Mouse (Mus musculus) cerebral cortex, adult 2 months (tissue): ENCODE measurements around the gene Morn1.

Experiments
- WGBS: fragments of 180-500 bp; shearing (Covaris S2); methylation state at CpG from one replicate; pipeline ENCODE4 v1.1.7; 2018; 5-methylcytosine and 5-hydroxymethylcytosine counted together

The Morn1 gene

GRCm38 (mm10) chr4:155078808-155079207 is 7.6 kb upstream of the Morn1 start:
- WGBS = 56% methylated on average over 10 of the region's 10 CpGs

DNA sequence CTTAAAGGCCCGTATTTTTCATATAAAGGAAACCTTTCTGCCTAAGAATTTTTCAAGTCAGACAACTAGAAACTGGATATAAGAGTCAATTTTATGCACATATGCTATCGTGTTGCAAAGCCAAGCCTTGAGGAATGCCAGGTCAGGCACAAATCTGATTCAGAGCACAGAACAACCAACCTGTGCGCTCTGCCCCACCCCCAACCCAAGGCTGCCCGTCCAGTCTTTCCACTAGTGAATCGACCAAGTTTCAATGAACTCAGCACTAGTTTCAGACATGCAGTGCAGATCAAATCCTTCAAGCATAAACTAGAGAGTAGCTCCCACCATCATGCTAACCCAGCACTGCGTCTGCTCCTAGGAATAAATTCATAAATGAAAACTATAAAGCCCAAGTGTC is 6.7 kb upstream of the Morn1 start:
- 88% methylated on average over 6 of the region's 6 CpGs for WGBS

GRCm38 (mm10) chr4:155083553-155083952 is 2.8 kb upstream of the Morn1 start:
- WGBS = 83% methylated on average over 4 of the region's 4 CpGs

DNA sequence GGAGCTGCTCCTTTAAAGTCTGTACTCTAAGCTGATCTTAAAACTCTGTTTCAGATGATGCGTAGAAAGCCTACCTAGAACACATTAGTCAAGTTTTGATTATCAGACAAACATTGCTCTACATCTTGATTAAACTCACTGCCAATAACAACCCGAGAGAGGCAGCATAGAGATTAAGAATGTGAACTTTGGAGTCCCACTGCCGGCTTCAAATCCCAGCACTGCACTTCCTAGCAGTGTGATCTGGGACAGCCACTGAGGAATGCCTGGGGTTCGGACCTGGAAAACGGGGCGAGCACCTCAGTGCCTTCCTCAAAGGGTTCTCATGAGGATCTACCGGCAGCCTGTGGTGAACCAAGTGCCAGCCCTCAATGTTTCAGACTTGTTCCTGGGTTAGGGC is 2.0 kb upstream of the Morn1 start:
- WGBS = 84% methylated on average over 7 of the region's 7 CpGs

- 6% methylated on average over 35 of the region's 35 CpGs for WGBS
These were observed 920 bp upstream of the Morn1 start for GRCm38 (mm10) chr4:155085206-155086107.

GRCm38 (mm10) chr4:155089241-155089640 is 2.9 kb downstream of the Morn1 start:
- 92% methylated on average over 5 of the region's 5 CpGs for WGBS

- 96% methylated on average over 4 of the region's 4 CpGs for WGBS
These were observed 3.8 kb downstream of the Morn1 start for GRCm38 (mm10) chr4:155090147-155090546.

DNA sequence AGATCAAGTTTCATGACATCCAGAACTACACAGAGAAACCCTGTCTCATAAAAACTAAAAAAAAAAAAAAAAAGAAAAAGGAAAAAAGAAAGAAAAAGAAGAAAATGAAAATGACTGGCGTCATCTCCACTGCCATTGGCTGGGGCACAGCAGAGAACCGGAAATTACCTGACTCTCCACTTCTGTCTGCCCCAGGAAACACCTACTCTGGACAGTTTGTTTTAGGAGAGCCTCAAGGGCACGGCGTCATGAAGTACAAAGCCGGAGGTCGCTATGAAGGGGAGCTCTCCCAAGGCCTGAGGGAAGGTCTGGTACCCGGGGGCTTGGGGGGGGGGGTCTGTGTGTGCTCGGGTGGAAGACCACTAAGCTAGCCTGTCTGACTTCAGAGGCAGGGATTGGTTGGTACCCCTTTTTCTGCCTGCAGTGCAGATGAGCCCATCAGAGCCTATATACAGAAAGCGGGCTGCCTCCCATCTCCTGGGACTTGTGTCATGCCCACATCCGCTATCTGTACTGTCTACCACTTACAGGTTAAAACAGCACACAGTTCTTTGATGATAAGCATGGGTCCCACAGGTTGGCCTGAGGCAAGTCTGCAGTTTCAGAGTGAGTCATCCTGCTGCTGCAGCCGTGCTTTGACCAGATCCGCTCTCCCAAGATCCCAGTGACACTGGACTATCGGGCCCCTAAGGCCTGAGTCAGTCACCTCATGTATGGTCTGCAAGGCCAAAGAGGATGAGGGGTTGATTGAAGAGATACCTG is 4.5 kb downstream of the Morn1 start:
- WGBS = 91% methylated on average over 13 of the region's 13 CpGs

DNA sequence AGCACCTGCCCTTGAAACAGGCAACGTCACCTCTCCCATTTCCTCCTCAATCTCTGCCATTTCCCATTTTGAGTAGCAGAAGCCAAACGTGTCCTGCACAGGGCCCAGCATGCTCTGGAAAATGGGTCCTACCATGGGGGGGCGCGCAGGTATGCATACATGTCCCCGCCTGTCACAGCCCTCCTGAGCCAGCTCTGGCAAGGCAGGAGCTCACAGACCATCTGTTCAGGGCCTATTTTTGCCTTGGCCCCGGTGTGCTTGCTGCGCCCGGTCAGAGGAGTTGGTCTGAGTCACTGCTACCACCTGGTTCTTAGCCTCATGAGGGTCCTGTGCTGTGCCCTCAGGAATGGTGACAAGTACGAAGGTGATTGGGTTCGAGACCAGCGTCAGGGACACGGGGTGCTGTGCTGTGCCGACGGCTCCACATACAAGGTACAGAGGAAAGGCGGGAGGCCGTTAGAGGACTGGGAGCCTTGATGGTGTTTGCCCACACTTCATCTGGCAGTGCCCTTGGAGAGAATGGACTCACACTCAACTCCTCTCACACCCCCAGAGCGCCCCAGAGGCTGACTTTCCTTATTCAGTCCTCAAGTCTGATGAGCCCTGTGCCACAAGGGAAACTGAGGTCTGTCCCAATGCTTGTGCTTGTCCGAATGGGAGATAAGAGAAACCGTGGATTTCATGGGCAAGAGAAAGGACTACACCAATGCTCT is 6.5 kb downstream of the Morn1 start:
- 80% methylated on average over 19 of the region's 19 CpGs for WGBS

DNA sequence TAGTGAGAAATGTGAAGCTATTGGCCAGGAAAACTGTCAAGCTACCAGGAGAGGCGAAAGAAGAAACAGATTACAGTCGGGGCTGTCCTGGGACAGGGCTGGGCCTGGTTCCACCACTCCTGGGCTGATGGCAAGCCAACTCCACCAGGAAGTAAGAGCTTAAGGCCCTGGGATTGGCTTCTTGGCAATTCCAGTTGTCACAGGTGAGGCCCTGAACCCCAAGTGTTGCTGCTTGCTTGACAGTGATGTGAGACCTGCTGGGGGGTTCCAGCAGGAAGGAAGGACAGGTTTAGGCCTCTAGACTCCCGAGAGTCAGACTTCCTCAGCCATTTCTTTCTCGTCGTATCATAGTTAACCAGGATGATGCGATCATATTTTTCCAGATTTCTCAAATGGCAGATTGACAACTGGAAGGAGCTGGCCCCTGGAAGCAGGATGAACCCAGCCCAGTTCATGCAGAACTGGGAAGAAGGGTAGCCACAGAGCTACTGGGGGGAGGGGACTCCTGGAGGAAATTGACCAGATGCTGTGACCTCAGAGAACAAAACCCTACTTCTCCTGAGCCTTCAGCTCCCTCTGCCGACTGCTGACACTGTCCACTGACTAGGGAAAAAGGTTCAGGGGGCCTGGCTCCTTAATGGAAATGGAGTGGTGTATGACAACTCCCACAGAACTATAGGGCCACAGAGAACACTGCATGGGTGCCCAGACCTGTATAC is 7.2 kb downstream of the Morn1 start:
- 84% methylated on average over 7 of the region's 7 CpGs for WGBS

DNA sequence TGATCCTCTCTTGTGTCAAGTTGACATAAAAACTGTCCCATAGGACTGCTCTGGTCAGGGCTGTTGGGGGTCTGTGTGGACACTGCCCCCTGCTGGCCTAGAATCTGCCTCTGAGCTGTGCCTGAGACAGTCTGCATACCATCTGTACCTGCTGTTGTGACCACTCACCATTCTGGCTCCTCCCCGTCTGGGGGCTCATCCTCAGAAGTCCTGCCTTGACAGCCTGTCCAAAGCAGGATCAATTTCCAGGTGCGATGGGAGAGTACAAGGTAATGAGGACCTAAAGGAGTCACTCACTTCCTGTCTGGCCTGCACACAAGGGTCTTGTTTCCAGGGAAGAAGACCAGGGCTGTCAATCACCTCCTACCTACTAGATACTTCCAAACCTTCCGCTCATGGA is 8.2 kb downstream of the Morn1 start:
- WGBS = 54% methylated on average over 3 of the region's 3 CpGs

DNA sequence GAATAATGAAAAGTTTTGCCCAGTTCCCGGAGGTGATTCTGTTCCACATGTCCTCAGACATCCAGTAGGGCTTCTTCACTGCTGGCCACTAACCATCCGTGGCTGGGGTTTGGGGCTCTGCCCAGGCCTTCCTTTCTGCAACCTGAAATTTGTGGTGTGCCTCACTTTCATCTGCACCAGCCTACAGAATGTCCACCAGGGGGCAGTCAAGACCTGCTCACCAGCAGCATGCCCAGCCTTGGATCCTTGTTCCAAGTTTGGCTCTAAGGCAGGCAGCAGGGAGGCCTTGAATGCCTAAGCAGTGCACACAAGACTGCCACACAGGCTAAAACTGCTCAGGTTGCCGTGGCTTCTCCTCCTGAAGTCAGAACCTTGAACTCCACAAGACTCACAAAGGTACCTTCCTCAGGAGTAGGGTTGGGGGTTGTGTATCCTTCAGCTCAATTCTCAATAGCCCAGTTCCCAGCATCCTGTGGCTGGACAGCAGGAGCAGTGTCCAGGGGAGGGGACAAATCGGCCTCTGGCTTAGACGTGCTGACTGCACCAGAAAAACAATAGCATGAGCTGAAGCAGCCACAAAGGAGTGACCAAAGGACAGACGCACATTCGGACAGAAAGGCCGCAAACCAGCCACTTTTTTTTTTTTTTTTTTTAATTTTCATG is 9.0 kb downstream of the Morn1 start:
- 28% methylated on average over 8 of the region's 8 CpGs for WGBS

GRCm38 (mm10) chr4:155095967-155096366 is 9.6 kb downstream of the Morn1 start:
- WGBS = 87% methylated on average over 8 of the region's 8 CpGs

- 91% methylated on average over 6 of the region's 6 CpGs for WGBS
These were observed 11.1 kb downstream of the Morn1 start for GRCm38 (mm10) chr4:155097452-155097851.

- WGBS = 91% methylated on average over 4 of the region's 4 CpGs
These were observed 12.2 kb downstream of the Morn1 start for GRCm38 (mm10) chr4:155098572-155098971.

GRCm38 (mm10) chr4:155107886-155108285 is 21.5 kb downstream of the Morn1 start:
- 93% methylated on average over 4 of the region's 4 CpGs for WGBS

DNA sequence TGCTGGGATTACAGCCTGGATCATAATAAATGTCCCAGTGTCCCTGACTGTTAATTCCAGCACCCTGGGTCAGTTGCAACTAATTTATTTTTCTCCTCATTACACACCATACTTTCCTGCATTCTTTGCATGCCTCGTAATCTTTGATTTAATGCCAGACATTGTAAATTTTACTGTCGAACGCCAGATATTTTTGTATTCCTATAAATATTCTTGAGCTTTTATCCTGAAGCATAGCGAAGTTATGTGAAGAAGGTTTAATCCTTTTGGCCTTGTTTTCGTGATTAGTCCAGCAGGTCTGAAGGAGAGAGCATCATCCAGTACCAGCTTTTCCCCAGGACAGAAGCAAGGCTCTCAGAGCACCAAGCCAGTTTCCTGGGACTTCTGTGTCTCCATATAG is 23.1 kb downstream of the Morn1 start:
- WGBS = 78% methylated on average over 5 of the region's 5 CpGs

- 61% methylated on average over 8 of the region's 8 CpGs for WGBS
These were observed 27.5 kb downstream of the Morn1 start for GRCm38 (mm10) chr4:155113766-155114410.

DNA sequence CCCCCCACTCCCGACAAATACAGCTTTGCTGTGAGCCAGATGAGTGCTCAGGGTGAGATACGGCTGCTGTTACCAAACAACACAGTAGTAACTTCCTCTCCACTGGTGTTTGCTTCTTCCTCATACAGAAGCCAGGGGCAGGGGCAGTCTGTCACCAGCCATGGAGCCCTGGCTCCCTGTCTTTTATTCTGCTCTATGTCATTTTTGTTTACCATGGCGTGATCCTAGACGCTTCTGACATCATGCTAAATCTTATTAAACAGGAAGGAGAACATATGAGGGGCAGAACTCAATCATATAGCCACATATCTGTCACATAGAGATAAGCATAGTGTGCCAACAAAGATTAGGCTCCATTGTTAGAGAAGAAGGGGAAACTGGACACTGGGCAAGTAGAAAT is 30.2 kb downstream of the Morn1 start:
- 86% methylated on average over 4 of the region's 4 CpGs for WGBS

- 92% methylated on average over 6 of the region's 6 CpGs for WGBS
These were observed 31.1 kb downstream of the Morn1 start for GRCm38 (mm10) chr4:155117396-155117978.
